Mouse (Mus musculus): ENCODE data around the gene Gsto2.

DNA sequence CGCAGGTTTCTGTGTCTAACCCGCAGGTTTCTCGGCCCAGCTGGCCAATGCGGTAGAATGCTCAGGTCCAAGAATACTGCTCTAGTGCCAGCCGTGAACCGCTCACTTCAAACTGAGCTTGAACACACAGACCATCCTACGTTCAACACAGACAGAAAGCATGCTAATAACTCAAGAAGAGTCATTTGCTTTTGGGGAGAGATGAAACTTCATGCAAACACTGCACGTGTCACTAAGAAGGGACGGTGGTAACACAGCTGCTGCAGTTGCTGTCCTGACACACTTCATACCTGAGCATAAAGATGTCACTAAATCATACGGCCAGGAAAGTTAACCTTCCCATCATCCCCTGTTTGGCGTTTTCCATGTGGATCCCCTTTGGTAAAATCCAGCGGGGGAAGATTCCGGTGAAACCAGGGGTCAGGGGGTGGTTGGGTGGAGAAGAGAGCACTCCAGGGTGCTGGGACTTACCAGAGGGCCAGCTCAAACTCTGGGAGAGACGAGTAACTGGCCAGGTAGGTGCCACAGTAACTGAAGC lies 35.4 kb upstream of the Gsto2 start:
- TF ChIP-seq CTCF (IDR thresholded peaks at IDR 0.05; ENCODE audit: low read depth) (no peak), EP300 (IDR thresholded peaks at IDR 0.05; ENCODE audit: low read depth) (no peak)
